Mouse (Mus musculus) frontal cortex, postnatal 14 days (tissue): ENCODE data around the gene Ryr1.
A peak's percentile ranks its signal among the peaks of the same experiment; 100 is the strongest.

Experiments
- DNase-seq, 2 experiments: peaks; one replicate each; pipeline ENCODE4 v3.0.0; 2022; ENCODE audit warnings: low spot score in 2 of 2

The Ryr1 gene

GRCm38 (mm10) chr7:28961927-28962670, 162.9 kb downstream of the Ryr1 start, which contains the start of gene Actn4:
TSS of gene Actn4 (minus strand) at chr7:28962340.
- DNase-seq: peak; percentile 98

DNA sequence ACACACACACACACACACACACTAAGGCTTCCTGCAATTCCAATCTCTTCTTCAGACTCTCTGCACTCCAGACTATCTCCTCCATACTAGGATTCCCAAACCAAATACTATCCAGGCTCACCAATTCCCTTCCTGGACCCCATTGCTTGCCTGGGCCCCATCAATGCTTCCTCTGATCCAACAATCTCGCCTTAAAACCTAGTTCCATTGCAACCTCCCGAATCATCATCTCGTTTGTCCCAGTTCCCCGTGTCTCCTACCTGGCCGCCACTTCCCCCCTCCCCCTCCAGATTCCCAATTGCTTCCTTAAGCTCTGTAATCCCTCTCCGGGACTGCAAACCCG, 163.4 kb downstream of the Ryr1 start:
- no peak for DNase-seq

DNA sequence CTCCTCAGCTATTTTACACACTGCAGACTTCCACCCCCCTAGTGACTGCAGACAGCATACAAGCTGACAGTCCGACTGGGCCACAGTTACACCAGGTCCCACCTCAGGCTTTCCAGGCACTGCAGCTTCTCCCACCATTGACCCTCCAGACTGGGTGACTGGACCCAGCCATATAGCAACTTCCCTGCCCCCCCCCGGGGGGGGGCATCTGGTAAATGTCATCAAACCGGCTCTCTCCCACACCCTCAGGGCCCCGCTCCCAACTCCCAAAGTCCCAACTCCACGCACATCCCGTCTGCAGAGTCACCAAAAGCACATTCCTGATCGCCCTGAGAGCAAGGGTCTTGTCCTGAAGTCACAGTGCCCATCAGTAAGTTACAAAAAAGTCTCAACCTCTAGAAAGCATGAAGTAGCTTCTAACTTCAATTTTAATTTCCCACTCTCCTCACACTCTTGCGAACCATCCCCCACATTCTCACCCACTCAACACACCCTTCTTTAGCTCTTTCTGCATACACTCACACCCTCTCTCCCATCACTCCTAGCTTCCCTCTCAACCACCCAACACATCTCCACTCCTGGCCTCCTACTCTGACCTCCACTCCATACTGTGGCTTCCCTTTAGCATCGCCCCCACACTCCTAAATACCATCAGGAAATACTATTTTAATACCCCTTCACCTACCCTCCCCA, 164.5 kb downstream of the Ryr1 start:
- no peak for DNase-seq

DNA sequence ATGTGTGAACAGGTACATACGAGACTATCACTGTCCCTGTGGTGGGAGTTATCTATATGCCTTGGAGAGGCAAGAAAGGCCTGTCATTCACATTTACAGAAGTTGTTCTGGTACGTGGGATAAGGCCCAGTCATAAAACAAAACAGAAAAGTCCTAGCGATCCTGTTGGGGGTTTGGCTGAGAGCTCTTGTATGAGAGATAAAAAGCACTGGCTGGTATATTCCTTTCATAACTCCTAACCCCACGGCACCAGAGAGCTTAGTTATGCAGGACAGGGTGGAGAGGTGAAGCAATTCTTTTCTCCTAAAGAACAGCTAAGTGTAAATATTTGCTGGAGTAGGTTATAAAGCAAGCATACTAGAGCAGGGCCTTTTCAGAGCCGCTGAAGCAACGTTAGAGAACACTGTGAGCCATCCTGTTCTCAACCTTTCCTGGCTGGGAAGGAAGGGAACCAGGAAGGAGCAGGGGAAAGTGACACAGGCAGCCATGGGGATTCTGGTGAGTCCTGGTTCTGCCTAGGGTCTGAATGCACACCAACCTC, 165.4 kb downstream of the Ryr1 start:
- no peak for DNase-seq

GRCm38 (mm10) chr7:28958770-28959169, 166.2 kb downstream of the Ryr1 start:
- no peak for DNase-seq

- no peak for DNase-seq
Observed at GRCm38 (mm10) chr7:28957997-28958725, 166.8 kb downstream of the Ryr1 start.

GRCm38 (mm10) chr7:28957286-28957685, 167.7 kb downstream of the Ryr1 start:
- no peak for DNase-seq

- no peak for DNase-seq
Observed at GRCm38 (mm10) chr7:28956270-28956669, 168.7 kb downstream of the Ryr1 start.

- no peak for DNase-seq
Observed at GRCm38 (mm10) chr7:28955295-28955897, 169.6 kb downstream of the Ryr1 start.

DNA sequence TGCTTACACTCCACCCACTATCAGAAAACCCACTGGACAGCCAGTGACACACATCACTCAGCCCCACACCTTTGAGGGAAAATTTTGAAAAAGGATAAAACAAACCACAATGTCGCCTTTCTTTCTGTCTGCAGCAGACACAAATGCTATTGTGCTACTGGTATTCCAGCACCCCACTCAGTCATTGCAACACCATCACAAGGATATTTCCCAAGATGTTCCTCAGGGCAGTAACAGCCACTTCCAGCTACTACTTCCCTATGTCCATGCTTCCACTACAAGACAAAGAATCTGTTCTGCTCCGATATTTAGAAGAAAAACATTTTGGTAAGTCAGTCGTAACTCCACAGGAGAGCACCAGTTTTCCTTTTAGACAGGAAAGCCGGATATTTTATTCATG, 170.2 kb downstream of the Ryr1 start:
- no peak for DNase-seq

DNA sequence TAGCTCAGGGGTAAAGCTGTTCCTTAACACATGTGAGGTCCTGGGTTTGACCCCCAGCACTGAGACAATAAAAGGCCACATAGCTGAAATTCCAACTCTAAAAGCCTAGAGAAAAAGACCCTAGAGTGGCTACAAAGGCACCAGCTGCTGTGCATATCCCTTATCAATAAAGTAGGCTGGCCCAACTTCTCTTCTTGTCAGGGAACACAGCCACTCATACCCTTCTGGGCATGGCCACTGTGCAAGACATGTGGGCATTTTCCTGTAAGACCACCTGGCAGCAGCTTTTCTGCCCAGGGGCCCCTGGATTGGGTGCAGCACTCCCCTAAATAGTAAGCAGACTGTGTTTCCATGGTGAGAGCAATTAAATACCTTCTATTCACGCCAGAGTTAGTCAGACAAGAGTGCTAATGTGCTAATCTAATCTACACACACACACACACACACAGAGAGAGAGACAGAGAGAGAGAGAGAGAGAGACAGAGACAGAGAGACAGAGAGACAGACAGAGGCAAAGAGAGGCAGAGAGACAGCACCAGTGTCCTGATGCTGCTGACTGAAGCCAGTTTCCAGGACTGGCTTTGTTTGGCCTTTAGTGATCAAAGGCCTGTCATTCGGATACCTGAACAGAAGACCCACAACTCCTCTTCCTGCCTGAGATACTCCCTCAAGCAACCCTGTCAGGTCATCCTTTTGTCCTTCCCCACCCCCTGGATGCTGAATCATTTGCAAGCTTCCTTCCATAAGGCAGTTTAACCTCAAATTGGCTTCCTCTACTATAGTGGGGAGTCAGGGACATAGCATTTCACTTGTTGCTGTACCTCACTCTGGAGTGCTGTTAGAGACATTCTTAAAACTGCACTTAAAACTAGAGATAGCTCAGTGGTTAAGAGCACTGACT, 171.3 kb downstream of the Ryr1 start:
- DNase-seq: no peak
